Mouse (Mus musculus): ENCODE results near the gene Ube2d2b. TPM values are rescaled to one million over a fixed set of nuclear protein-coding genes. Genes with fewer than 3 reads are reported as not detected.
A peak's percentile ranks its signal among the peaks of the same experiment; 100 is the strongest.

Gene Ube2d2b
- total RNA-seq (2017) = not detected in 2 replicates

- no peak for ATAC-seq (replicated peaks; ENCODE audit: low read depth, poor library complexity, severe bottlenecking)
Measured at GRCm38 (mm10) chr5:107829998-107830560, at the start of gene Ube2d2b. Gene Ube2d2b (plus strand): TSS chr5:107830099.

GRCm38 (mm10) chr5:107782360-107782759 lies 47.5 kb upstream of the Ube2d2b start:
- ATAC-seq (replicated peaks; ENCODE audit: low read depth, poor library complexity, severe bottlenecking) = 0 out of 2 replicates have a peak, but pooled peaks have one; percentile 42

GRCm38 (mm10) chr5:107787682-107788443 lies 42.0 kb upstream of the Ube2d2b start:
- ATAC-seq (replicated peaks; ENCODE audit: low read depth, poor library complexity, severe bottlenecking) = peak; percentile 42; the same call in 1 of the 2 replicates

GRCm38 (mm10) chr5:107789492-107789891 lies 40.4 kb upstream of the Ube2d2b start:
- ATAC-seq (replicated peaks; ENCODE audit: low read depth, poor library complexity, severe bottlenecking) = peak; percentile 71

- ATAC-seq (replicated peaks; ENCODE audit: low read depth, poor library complexity, severe bottlenecking) = no peak
Measured at GRCm38 (mm10) chr5:107791966-107792365, 37.9 kb upstream of the Ube2d2b start.

- no peak for ATAC-seq (replicated peaks; ENCODE audit: low read depth, poor library complexity, severe bottlenecking)
Measured at GRCm38 (mm10) chr5:107792516-107792915, 37.4 kb upstream of the Ube2d2b start.

GRCm38 (mm10) chr5:107793258-107793657 lies 36.6 kb upstream of the Ube2d2b start:
- ATAC-seq (replicated peaks; ENCODE audit: low read depth, poor library complexity, severe bottlenecking) = no peak

GRCm38 (mm10) chr5:107793927-107794326 lies 36.0 kb upstream of the Ube2d2b start:
- ATAC-seq (replicated peaks; ENCODE audit: low read depth, poor library complexity, severe bottlenecking) = 0 out of 2 replicates have a peak, but pooled peaks have one; percentile 50

GRCm38 (mm10) chr5:107798290-107798689 lies 31.6 kb upstream of the Ube2d2b start:
- ATAC-seq (replicated peaks; ENCODE audit: low read depth, poor library complexity, severe bottlenecking) = no peak

GRCm38 (mm10) chr5:107801234-107801633 lies 28.7 kb upstream of the Ube2d2b start:
- no peak for ATAC-seq (replicated peaks; ENCODE audit: low read depth, poor library complexity, severe bottlenecking)

GRCm38 (mm10) chr5:107802621-107803020 lies 27.3 kb upstream of the Ube2d2b start:
- no peak for ATAC-seq (replicated peaks; ENCODE audit: low read depth, poor library complexity, severe bottlenecking)

GRCm38 (mm10) chr5:107807496-107807895 lies 22.4 kb upstream of the Ube2d2b start:
- ATAC-seq (replicated peaks; ENCODE audit: low read depth, poor library complexity, severe bottlenecking) = no peak

- ATAC-seq (replicated peaks; ENCODE audit: low read depth, poor library complexity, severe bottlenecking) = no peak
Measured at GRCm38 (mm10) chr5:107814651-107815050, 15.2 kb upstream of the Ube2d2b start.

GRCm38 (mm10) chr5:107822521-107822920 lies 7.4 kb upstream of the Ube2d2b start:
- ATAC-seq (replicated peaks; ENCODE audit: low read depth, poor library complexity, severe bottlenecking) = no peak

- ATAC-seq (replicated peaks; ENCODE audit: low read depth, poor library complexity, severe bottlenecking) = no peak
Measured at GRCm38 (mm10) chr5:107831351-107831750, 1.5 kb downstream of the Ube2d2b start.

- ATAC-seq (replicated peaks; ENCODE audit: low read depth, poor library complexity, severe bottlenecking) = no peak
Measured at GRCm38 (mm10) chr5:107834287-107834686, 4.4 kb downstream of the Ube2d2b start.

- ATAC-seq (replicated peaks; ENCODE audit: low read depth, poor library complexity, severe bottlenecking) = no peak
Measured at GRCm38 (mm10) chr5:107838891-107839644, 9.2 kb downstream of the Ube2d2b start.

GRCm38 (mm10) chr5:107840549-107841238 lies 10.8 kb downstream of the Ube2d2b start:
- ATAC-seq (replicated peaks; ENCODE audit: low read depth, poor library complexity, severe bottlenecking) = 0 out of 2 replicates have a peak, but pooled peaks have one; percentile 22

GRCm38 (mm10) chr5:107847349-107847748 lies 17.4 kb downstream of the Ube2d2b start:
- no peak for ATAC-seq (replicated peaks; ENCODE audit: low read depth, poor library complexity, severe bottlenecking)

- ATAC-seq (replicated peaks; ENCODE audit: low read depth, poor library complexity, severe bottlenecking) = no peak
Measured at GRCm38 (mm10) chr5:107847817-107848216, 17.9 kb downstream of the Ube2d2b start.
